Mouse (Mus musculus): ENCODE results near the gene Pip5k1a. TPM values are rescaled to one million over a fixed set of nuclear protein-coding genes. Genes with fewer than 3 reads are reported as not detected.

Pip5k1a gene
- polyA plus RNA-seq, 1 experiment from 2014 or later, result 12.7 TPM

Small RNA genes lying within 50 kb of the gene (microRNA-seq; reads per million reads assigned to microRNA genes)
- not detected for gene Mir8099-1

Other genes starting within 250 kb of the Pip5k1a start
- 380 and 393 TPM in 2 replicates for gene Psmb4, start 220.0 kb downstream of the Pip5k1a start, polyA plus RNA-seq (2014; fragmentation: Nextera tagmentation; extraction: Ambion mirVana)
- gene Selenbp1, start 173.9 kb downstream of the Pip5k1a start, polyA plus RNA-seq (2014; fragmentation: Nextera tagmentation; extraction: Ambion mirVana), result 9.9 and 12.9 TPM in 2 replicates
- gene Rfx5, start 152.9 kb downstream of the Pip5k1a start, polyA plus RNA-seq (2014; fragmentation: Nextera tagmentation; extraction: Ambion mirVana), result 7.4 and 8.9 TPM in 2 replicates
- gene Pi4kb, start 132.2 kb downstream of the Pip5k1a start, polyA plus RNA-seq (2014; fragmentation: Nextera tagmentation; extraction: Ambion mirVana), result 25.0 and 28.4 TPM in 2 replicates
- 19.6 and 21.2 TPM in 2 replicates for gene Zfp687, start 91.5 kb downstream of the Pip5k1a start, polyA plus RNA-seq (2014; fragmentation: Nextera tagmentation; extraction: Ambion mirVana)
- 238 and 248 TPM in 2 replicates for gene Psmd4, start 64.3 kb downstream of the Pip5k1a start, polyA plus RNA-seq (2014; fragmentation: Nextera tagmentation; extraction: Ambion mirVana)
- 148 and 150 TPM in 2 replicates for gene Vps72, start 4.1 kb upstream of the Pip5k1a start, polyA plus RNA-seq (2014; fragmentation: Nextera tagmentation; extraction: Ambion mirVana)
- 0.61 and 1.7 TPM in 2 replicates for gene Tmod4, start 17.5 kb upstream of the Pip5k1a start, polyA plus RNA-seq (2014; fragmentation: Nextera tagmentation; extraction: Ambion mirVana)
- gene Scnm1, start 27.1 kb upstream of the Pip5k1a start, polyA plus RNA-seq (2014; fragmentation: Nextera tagmentation; extraction: Ambion mirVana), result 71.4 and 82.4 TPM in 2 replicates
- 34.0 and 35.7 TPM in 2 replicates for gene Lysmd1, start 27.2 kb upstream of the Pip5k1a start, polyA plus RNA-seq (2014; fragmentation: Nextera tagmentation; extraction: Ambion mirVana)
- 2.3 and 2.7 TPM in 2 replicates for gene Tnfaip8l2, start 35.4 kb upstream of the Pip5k1a start, polyA plus RNA-seq (2014; fragmentation: Nextera tagmentation; extraction: Ambion mirVana)
- 35.8 and 36.5 TPM in 2 replicates for gene Sema6c, start 53.5 kb upstream of the Pip5k1a start, polyA plus RNA-seq (2014; fragmentation: Nextera tagmentation; extraction: Ambion mirVana)
- 3.0 and 3.9 TPM in 2 replicates for gene Gabpb2, start 111.0 kb upstream of the Pip5k1a start, polyA plus RNA-seq (2014; fragmentation: Nextera tagmentation; extraction: Ambion mirVana)
- 65.0 and 70.1 TPM in 2 replicates for gene Cdc42se1, start 121.8 kb upstream of the Pip5k1a start, polyA plus RNA-seq (2014; fragmentation: Nextera tagmentation; extraction: Ambion mirVana)
- gene Mllt11, start 125.2 kb upstream of the Pip5k1a start, polyA plus RNA-seq (2014; fragmentation: Nextera tagmentation; extraction: Ambion mirVana), result 560 and 570 TPM in 2 replicates
- gene Gm128, start 134.7 kb upstream of the Pip5k1a start, polyA plus RNA-seq (2014; fragmentation: Nextera tagmentation; extraction: Ambion mirVana), result 0.16 TPM in 1 of 2 replicates, not detected in the other
- gene Bnipl, start 144.3 kb upstream of the Pip5k1a start, polyA plus RNA-seq (2014; fragmentation: Nextera tagmentation; extraction: Ambion mirVana), result 0.27 TPM in 1 of 2 replicates, not detected in the other
- gene Mindy1, start 174.4 kb upstream of the Pip5k1a start, polyA plus RNA-seq (2014; fragmentation: Nextera tagmentation; extraction: Ambion mirVana), result 37.8 and 38.9 TPM in 2 replicates
- 63.8 and 66.0 TPM in 2 replicates for gene Prune1, start 175.1 kb upstream of the Pip5k1a start, polyA plus RNA-seq (2014; fragmentation: Nextera tagmentation; extraction: Ambion mirVana)
- gene Anxa9, start 200.2 kb upstream of the Pip5k1a start, polyA plus RNA-seq (2014; fragmentation: Nextera tagmentation; extraction: Ambion mirVana), result 0.24 and 0.52 TPM in 2 replicates
- 81.8 and 88.3 TPM in 2 replicates for gene Cers2, start 207.9 kb upstream of the Pip5k1a start, polyA plus RNA-seq (2014; fragmentation: Nextera tagmentation; extraction: Ambion mirVana)